Mouse (Mus musculus) CH12.LX (cell line): ENCODE measurements around the gene Noa1.

ENCODE experiments used
- CHD2 ChIP-seq: IDR thresholded peaks from 2 replicates; pipeline ENCODE4 v1.6.1; 2011; ENCODE audit warnings: low read length, improper control_type of control experiment
- CTCF ChIP-seq, 2 experiments: IDR thresholded peaks in 1 of 2; conservative IDR thresholded peaks in 1 of 2; 2 replicates each; pipeline ENCODE4 v1.5.1; 2011 to 2012; ENCODE audit warnings: low read depth in 2 of 2, low read length in 2 of 2, improper control_type of control experiment in 1 of 2, inconsistent platforms in 1 of 2, mild to moderate bottlenecking in 1 of 2, moderate library complexity in 1 of 2
- ELF1 ChIP-seq: IDR thresholded peaks from 2 replicates; pipeline ENCODE4 v1.6.1; 2014; ENCODE audit warnings: low read depth, mild to moderate bottlenecking, inconsistent platforms, low read length, improper control_type of control experiment
- EP300 ChIP-seq: IDR thresholded peaks from 2 replicates; pipeline ENCODE4 v1.6.1; 2011; ENCODE audit warnings: low read length, improper control_type of control experiment
- GABPA ChIP-seq: IDR thresholded peaks from 2 replicates; pipeline ENCODE4 v1.6.1; 2012; ENCODE audit warnings: low read depth, low read length, improper control_type of control experiment, inconsistent platforms; ENCODE audit not compliant: insufficient replicate concordance
- HCFC1 ChIP-seq: IDR thresholded peaks from 2 replicates; pipeline ENCODE4 v1.6.1; 2012; ENCODE audit warnings: low read depth, mild to moderate bottlenecking, inconsistent platforms, low read length, improper control_type of control experiment
- POLR2A ChIP-seq: IDR thresholded peaks from 2 replicates; pipeline ENCODE4 v1.6.1; 2011; ENCODE audit warnings: low read depth, mild to moderate bottlenecking, improper control_type of control experiment, low read length
- TBP ChIP-seq: conservative IDR thresholded peaks from 2 replicates; pipeline ENCODE4 v1.6.1; 2011; ENCODE audit warnings: low read depth, low read length, improper control_type of control experiment
- TCF12 ChIP-seq: IDR thresholded peaks from 2 replicates; pipeline ENCODE4 v1.6.1; 2014; ENCODE audit warnings: low read depth, mild to moderate bottlenecking, inconsistent platforms, low read length, improper control_type of control experiment
- UBTF ChIP-seq: IDR thresholded peaks from 2 replicates; pipeline ENCODE4 v1.6.1; 2012; ENCODE audit warnings: low read depth, mild to moderate bottlenecking, inconsistent platforms, low read length, improper control_type of control experiment, moderate library complexity
- USF2 ChIP-seq: conservative IDR thresholded peaks from 2 replicates; pipeline ENCODE4 v1.6.1; 2011; ENCODE audit warnings: low read depth, low read length, improper control_type of control experiment
- ZC3H11A ChIP-seq: IDR thresholded peaks from 2 replicates; pipeline ENCODE4 v1.6.1; 2012; ENCODE audit warnings: low read depth, mild to moderate bottlenecking, inconsistent platforms, low read length, improper control_type of control experiment
- ZNF384 ChIP-seq: IDR thresholded peaks from 2 replicates; pipeline ENCODE4 v1.6.1; 2012; ENCODE audit warnings: low read depth, low read length, improper control_type of control experiment, inconsistent platforms

- TF ChIP-seq ZC3H11A (no peak), CHD2 (no peak), TBP (no peak), POLR2A (no peak; the same call in none of the 2 replicates), CTCF (conservative IDR thresholded peaks at IDR 0.05 in 1 of 2, IDR thresholded peaks at IDR 0.05 in 1 of 2; ENCODE audit: low read depth in 2 of 2, low read length in 2 of 2) (no peak), GABPA (no peak), EP300 (peak; percentile 21; the same call in 1 of the 2 replicates), UBTF (no peak), ELF1 (no peak), HCFC1 (no peak), TCF12 (0 out of 2 replicates have a peak, but pooled peaks have one; percentile 2), USF2 (no peak), ZNF384 (no peak)
Observed at GRCm38 (mm10) chr5:77251656-77252055, 58.2 kb downstream of the Noa1 start.
